Mouse (Mus musculus) kidney, embryonic 14.5 days (tissue): ENCODE data around the gene Fam117a. TPM values are rescaled to one million over a fixed set of nuclear protein-coding genes. Genes with fewer than 3 reads are reported as not detected.

Experiments used
- ATAC-seq: fragments of 200-750 bp; cut with Nextera tagmentation; 2 replicates; pipeline ENCODE4 v1.8.0; 2017; ENCODE audit warnings: moderate number of reproducible peaks, mild to moderate bottlenecking, moderate TSS enrichment, moderate library complexity; ENCODE audit not compliant: low FRiP score, low TSS enrichment
- H3K27ac ChIP-seq: fragments of 300-500 bp; sonication (generic); 2 replicates; pipeline ENCODE4 v1.5.1; 2014; ENCODE audit warnings: low read depth, mild to moderate bottlenecking, low read length, moderate library complexity, mixed read lengths
- H3K27me3 ChIP-seq: fragments of 300-500 bp; sonication (generic); 2 replicates; pipeline ENCODE4 v1.6.1; 2014; ENCODE audit warnings: mild to moderate bottlenecking, low read length; ENCODE audit not compliant: control insufficient read depth, insufficient read depth
- H3K36me3 ChIP-seq: fragments of 300-500 bp; sonication (generic); 2 replicates; pipeline ENCODE4 v1.6.1; 2014; ENCODE audit warnings: low read length, mixed read lengths; ENCODE audit not compliant: control insufficient read depth, insufficient read depth
- H3K4me1 ChIP-seq: fragments of 300-500 bp; sonication (generic); 2 replicates; pipeline ENCODE4 v1.6.1; 2014; ENCODE audit warnings: low read length, mixed read lengths; ENCODE audit not compliant: control insufficient read depth, insufficient read depth
- H3K4me2 ChIP-seq: fragments of 300-500 bp; sonication (generic); replicated peaks from 2 replicates; pipeline ENCODE4 v1.6.1; 2014; ENCODE audit warnings: low read depth, mild to moderate bottlenecking, low read length
- H3K4me3 ChIP-seq: fragments of 300-500 bp; sonication (generic); 2 replicates; pipeline ENCODE4 v1.5.1; 2014; ENCODE audit warnings: mild to moderate bottlenecking, low read length
- H3K9ac ChIP-seq: fragments of 300-500 bp; sonication (generic); 2 replicates; pipeline ENCODE4 v1.6.1; 2014; ENCODE audit warnings: low read depth, mild to moderate bottlenecking, low read length, moderate library complexity
- H3K9me3 ChIP-seq: fragments of 300-500 bp; sonication (generic); 2 replicates; pipeline ENCODE4 v1.6.1; 2016; ENCODE audit warnings: low read length; ENCODE audit not compliant: control insufficient read depth
- WGBS: fragments of 180-500 bp; shearing (Covaris S2); extraction: QIAGEN DNeasy Blood & Tissue Kit; methylation state at CpG from one replicate; pipeline ENCODE4 v1.1.7; 2014; 5-methylcytosine and 5-hydroxymethylcytosine counted together
- polyA plus RNA-seq: library from polyadenylated mRNA; unstranded; fragments of >200 nt; fragmentation: Nextera tagmentation; extraction: Ambion mirVana; gene quantifications from 2 replicates; pipeline ENCODE4 v1.2.1, GENCODE M21; 2014

Fam117a gene
- 11.9 and 13.0 TPM in 2 replicates for polyA plus RNA-seq

DNA sequence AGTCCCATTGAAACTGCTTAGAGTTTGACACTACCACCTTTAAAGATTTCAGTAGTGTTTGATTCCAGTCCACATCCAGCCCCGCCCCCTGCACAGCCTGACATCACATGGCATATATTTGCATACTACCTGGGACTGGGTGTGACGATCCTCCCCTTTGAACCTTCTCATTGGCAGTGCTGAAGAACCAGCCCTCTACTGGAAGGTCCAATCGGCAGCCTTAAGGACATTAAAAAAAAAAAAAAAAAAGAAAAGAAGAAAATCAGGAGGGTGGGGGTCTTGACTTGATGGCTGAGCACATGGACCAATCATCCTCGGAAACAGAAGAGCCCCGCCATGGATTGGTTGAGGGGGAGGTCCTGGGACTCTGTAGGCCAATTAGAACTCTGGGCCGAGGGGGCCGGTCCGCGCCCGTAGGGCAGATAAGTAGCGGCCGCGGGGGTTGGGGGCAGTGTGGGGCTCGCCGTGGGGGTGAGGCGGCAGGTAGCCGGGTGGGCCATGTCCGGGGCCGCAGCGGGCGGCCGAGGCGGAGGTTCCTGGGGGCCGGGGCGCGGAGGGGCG, at the start of gene Fam117a:
Fam117a (plus strand) TSS at position 451 of the 561 bp plus-strand sequence.
- peak within 1 kb of the TSS; percentile 63; the same call in 1 of the 2 replicates for H3K27ac ChIP-seq
- under 1% methylated on average over 27 of the region's 27 CpGs for WGBS
- no peaks in the 10 kb centered on the region for H3K36me3 ChIP-seq
- H3K9me3 ChIP-seq = no peaks in the 10 kb centered on the region
- peaks cover 12% of the 10 kb centered on the region for H3K4me1 ChIP-seq
- peak within 1 kb of the TSS; percentile 85 for H3K4me3 ChIP-seq
- H3K27me3 ChIP-seq = no peaks in the 10 kb centered on the region
- H3K4me2 ChIP-seq = peak within 1 kb of the TSS; percentile 48
- peak; percentile 98 for ATAC-seq
- H3K9ac ChIP-seq = peak within 1 kb of the TSS; percentile 79

DNA sequence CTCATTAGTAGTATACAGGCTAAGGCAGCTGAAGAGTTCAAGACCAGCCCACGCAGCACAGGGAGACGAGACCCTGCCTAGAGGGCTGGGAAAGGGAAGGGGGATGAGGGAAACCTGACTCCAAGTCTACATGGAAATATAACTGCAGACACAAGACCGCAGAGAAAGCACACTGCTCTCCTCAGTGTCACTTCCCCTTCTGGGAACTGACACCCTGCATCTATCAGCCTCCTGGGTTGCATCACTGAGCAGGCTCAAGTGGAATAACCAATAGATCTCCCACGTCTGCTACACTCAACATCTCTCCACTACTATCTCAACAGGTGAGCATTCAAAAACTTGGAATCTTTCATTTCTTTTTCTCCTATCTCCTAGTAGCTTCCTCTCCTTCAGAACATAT, 44.8 kb upstream of the Fam117a start:
- H3K27me3 ChIP-seq = no peaks in the 10 kb centered on the region
- no peaks in the 10 kb centered on the region for H3K9me3 ChIP-seq
- WGBS = 75% methylated on average over 4 of the region's 4 CpGs
- no peak overlapping the region for H3K9ac ChIP-seq
- no peak overlapping the region for H3K4me3 ChIP-seq
- H3K27ac ChIP-seq = no peak overlapping the region
- ATAC-seq = no peak
- H3K4me1 ChIP-seq = no peaks in the 10 kb centered on the region
- peaks cover 82% of the 10 kb centered on the region for H3K36me3 ChIP-seq
- no peak overlapping the region for H3K4me2 ChIP-seq

DNA sequence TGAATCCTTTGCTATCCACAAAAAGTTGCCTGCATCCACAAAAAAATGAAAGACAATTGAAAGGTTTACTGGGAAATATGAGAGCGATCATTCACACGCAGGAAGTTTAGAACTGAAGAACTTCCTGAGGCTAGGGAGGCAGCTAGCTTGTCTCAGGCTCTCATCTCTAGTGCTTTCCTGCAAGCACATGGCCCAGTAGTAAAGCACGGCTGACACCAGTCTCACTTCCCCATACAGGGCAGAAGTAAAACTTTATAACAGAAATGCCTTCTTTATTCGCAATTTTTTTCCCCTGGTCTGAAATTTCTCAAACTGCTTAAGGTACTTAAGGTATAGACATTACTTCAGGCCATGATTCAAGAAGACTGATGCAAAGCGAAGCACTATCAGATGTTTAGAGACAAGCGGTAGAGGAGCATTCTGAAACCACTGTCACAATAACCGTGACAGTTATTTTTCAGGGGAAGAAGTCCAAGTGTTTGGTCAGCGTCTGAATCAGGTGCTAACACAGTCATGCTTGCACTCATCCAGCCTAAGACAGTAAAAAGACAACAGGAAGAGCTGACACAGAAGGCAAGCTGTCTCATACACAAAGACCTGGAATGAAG, 43.7 kb upstream of the Fam117a start:
- Histone ChIP-seq H3K4me1 (no peaks in the 10 kb centered on the region), H3K9me3 (no peaks in the 10 kb centered on the region), H3K27ac (no peak overlapping the region), H3K9ac (no peak overlapping the region), H3K4me2 (no peak overlapping the region), H3K4me3 (no peak overlapping the region), H3K27me3 (no peaks in the 10 kb centered on the region), H3K36me3 (peaks cover 81% of the 10 kb centered on the region)
- no peak for ATAC-seq
- 85% methylated on average over 8 of the region's 8 CpGs for WGBS

DNA sequence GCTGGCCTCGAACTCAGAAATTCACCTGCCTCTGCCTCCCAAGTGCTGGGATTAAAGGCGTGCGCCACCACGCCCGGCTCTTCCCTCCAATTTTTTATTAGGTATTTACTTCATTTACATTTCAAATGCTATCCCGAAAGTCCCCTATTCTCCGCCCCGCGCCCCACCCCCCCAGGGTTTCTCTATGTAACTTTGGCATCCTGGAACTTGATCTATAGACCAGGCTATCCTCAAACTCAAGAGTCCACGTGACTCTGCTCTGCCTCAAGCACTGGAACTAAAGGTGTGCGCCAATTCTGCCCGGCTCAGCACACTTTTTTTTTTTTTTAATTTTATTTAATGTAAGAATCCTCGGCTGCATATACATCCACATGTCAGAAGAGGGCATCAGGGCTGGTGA, 41.1 kb upstream of the Fam117a start:
- H3K9ac ChIP-seq = no peak overlapping the region
- no peaks in the 10 kb centered on the region for H3K4me1 ChIP-seq
- H3K4me3 ChIP-seq = no peak overlapping the region
- H3K27me3 ChIP-seq = no peaks in the 10 kb centered on the region
- ATAC-seq = no peak
- H3K9me3 ChIP-seq = no peaks in the 10 kb centered on the region
- H3K36me3 ChIP-seq = peaks cover 82% of the 10 kb centered on the region
- no peak overlapping the region for H3K4me2 ChIP-seq
- 95% methylated on average over 12 of the region's 13 CpGs for WGBS
- no peak overlapping the region for H3K27ac ChIP-seq

DNA sequence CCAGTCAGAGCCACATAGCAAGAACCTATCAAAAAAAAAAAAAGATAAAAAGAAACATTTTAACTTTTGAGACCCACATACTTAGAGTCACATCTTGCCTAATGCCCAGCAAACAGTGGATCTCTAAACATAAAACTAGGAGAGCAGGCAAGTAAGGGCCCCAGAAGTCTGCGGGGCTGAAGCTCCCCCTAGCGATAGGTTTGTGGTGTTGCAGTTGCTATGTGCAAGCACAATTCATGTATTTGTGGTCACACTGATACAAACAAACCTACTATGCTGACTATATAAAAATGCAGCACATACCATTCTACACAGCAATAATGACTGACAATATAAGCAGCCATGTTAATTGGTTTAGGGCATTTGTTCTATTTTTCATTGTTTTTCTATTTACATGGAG, 38.7 kb upstream of the Fam117a start:
- Histone ChIP-seq H3K9ac (no peak overlapping the region), H3K9me3 (no peaks in the 10 kb centered on the region), H3K27me3 (no peaks in the 10 kb centered on the region), H3K27ac (no peak overlapping the region), H3K4me3 (no peak overlapping the region), H3K4me1 (no peaks in the 10 kb centered on the region), H3K4me2 (no peak overlapping the region), H3K36me3 (peaks cover 82% of the 10 kb centered on the region)
- 21% methylated on average over 2 of the region's 2 CpGs for WGBS
- ATAC-seq = no peak

DNA sequence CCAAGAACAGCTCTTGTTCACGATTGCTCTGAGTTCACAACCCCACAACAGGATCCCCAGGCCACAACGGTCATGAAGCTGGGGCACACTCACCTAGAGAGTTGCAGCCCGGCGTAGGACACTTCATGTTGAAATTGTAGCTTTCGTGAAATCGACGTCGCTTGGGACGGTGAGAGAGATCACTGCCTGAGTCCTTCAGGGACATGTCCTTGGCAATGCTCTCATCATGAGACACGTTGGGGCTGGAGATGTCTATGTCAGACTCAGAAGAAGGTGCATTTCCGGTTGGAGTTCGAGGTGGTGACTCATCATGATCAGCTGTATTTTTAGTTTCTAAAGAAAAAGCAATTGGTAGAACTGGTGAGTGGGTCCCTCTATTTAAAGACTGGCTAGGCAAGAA, 36.9 kb upstream of the Fam117a start:
- Histone ChIP-seq H3K4me3 (no peak overlapping the region), H3K9ac (no peak overlapping the region), H3K4me1 (no peaks in the 10 kb centered on the region), H3K27ac (no peak overlapping the region), H3K27me3 (no peaks in the 10 kb centered on the region), H3K4me2 (no peak overlapping the region), H3K9me3 (no peaks in the 10 kb centered on the region), H3K36me3 (peaks cover 77% of the 10 kb centered on the region)
- ATAC-seq = no peak
- 91% methylated on average over 12 of the region's 12 CpGs for WGBS

DNA sequence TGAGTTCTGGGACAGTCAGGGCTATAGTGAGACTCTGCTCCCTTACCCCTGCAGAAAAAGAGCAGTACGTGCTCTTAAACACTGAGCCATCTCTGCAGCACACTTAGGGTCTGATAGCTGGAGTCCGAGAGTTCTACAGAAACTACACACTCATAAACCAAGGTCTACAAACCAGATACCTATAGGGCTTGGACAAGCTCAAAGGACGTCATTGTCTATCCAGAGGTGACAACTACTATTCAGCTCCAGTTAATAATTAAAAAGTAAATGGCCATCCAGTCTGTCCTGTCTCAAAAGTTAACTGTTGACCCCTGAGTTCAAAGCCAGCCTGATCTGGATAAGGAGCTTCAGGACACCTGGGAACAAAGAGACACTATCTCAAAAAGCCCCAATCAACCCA, 35.0 kb upstream of the Fam117a start:
- no peaks in the 10 kb centered on the region for H3K27me3 ChIP-seq
- no peaks in the 10 kb centered on the region for H3K9me3 ChIP-seq
- WGBS = 88% methylated on average over 3 of the region's 3 CpGs
- H3K4me3 ChIP-seq = no peak overlapping the region
- no peaks in the 10 kb centered on the region for H3K4me1 ChIP-seq
- ATAC-seq = no peak
- peaks cover 83% of the 10 kb centered on the region for H3K36me3 ChIP-seq
- H3K27ac ChIP-seq = no peak overlapping the region
- no peak overlapping the region for H3K9ac ChIP-seq
- H3K4me2 ChIP-seq = no peak overlapping the region

DNA sequence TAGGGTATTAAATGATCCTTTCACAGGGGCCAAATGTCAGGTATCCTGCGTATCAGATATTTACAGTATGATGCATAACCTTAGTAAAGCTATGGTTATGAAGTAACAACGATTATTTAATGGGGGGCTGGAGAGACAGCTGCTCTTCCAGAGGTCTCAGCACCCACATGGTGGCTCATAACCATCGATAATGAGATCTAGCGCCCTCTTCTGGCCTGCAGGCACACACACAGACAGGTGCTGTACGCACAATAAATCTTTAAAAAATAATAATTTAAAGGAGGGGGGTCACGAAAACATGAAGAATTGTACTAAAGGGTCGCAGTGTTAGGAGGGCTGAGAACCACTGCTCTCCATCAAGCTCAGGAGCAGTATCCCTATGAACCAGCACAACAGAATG, 31.2 kb upstream of the Fam117a start:
- Histone ChIP-seq H3K27ac (no peak overlapping the region), H3K4me1 (peaks cover 11% of the 10 kb centered on the region; the same call in 1 of the 2 replicates), H3K36me3 (peaks cover 50% of the 10 kb centered on the region), H3K4me3 (no peak overlapping the region), H3K9ac (no peak overlapping the region), H3K9me3 (no peaks in the 10 kb centered on the region), H3K27me3 (no peaks in the 10 kb centered on the region), H3K4me2 (no peak overlapping the region)
- 93% methylated on average over 7 of the region's 7 CpGs for WGBS
- ATAC-seq = no peak

DNA sequence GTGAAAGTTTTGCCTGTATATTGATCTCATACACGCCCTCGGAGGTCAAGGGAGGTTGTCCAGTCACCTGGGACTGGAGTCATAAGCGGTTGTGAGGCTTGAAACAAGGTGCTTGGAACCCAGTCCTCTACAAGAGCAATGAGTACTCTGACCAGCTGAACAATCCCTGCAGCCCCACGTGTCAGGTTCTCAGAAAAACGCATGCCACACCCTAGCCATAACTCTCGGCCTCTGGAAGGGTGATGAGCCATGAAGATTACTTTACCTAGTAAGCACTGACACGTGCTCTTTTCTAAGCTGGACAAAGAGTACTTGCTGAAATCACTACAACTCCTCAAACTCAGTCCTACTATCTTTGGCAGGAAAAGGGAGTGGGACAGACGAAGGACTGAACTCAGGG, 29.3 kb upstream of the Fam117a start:
- Histone ChIP-seq H3K4me2 (no peak overlapping the region; the same call in 1 of the 2 replicates), H3K27ac (no peak overlapping the region), H3K9me3 (no peaks in the 10 kb centered on the region), H3K9ac (no peak overlapping the region), H3K4me3 (no peak overlapping the region), H3K27me3 (no peaks in the 10 kb centered on the region), H3K4me1 (peaks cover 16% of the 10 kb centered on the region), H3K36me3 (peaks cover 30% of the 10 kb centered on the region)
- ATAC-seq = no peak
- 58% methylated on average over 8 of the region's 8 CpGs for WGBS
